In genomic region chr5:110363179-110363821, GRCm38 (mm10) we compare ENCODE assay signal across 8 mouse cellular contexts. TPM values are rescaled to one million over a fixed set of nuclear protein-coding genes. Genes with fewer than 3 reads are reported as not detected.
DNase-seq lines count a peak whose midpoint lies in the region; ATAC-seq lines count a peak whose summit lies in the region.

No protein-coding gene starts in this region.

- ATAC-seq in hindbrain, embryonic 14.5 days (ENCODE audit: low FRiP score): peak; percentile 78

- H3K27me3 ChIP-seq in hindbrain, embryonic 14.5 days (ENCODE audit: control insufficient read depth, insufficient read depth, low read length): no peaks in the 10 kb centered on the region

- peaks cover 10% of the 10 kb centered on the region for H3K4me1 ChIP-seq in hindbrain, embryonic 14.5 days (replicated peaks; ENCODE audit: control insufficient read depth, insufficient read depth, low read length)

- 2% methylated on average over 67 of the region's 72 CpGs for WGBS in hindbrain, embryonic 14.5 days

- peak overlapping the region; percentile 72 for H3K4me2 ChIP-seq in hindbrain, embryonic 14.5 days (replicated peaks)

- no peaks in the 10 kb centered on the region for H3K9me3 ChIP-seq in hindbrain, embryonic 14.5 days (ENCODE audit: control insufficient read depth, low read length)

- DNase-seq in WW6 (ENCODE audit: low read depth, low spot score): peak; percentile 54
- DNase-seq in cerebellum, postnatal 25 days: peak; percentile 67 to 77
- peak; percentile 75 for DNase-seq in gastrocnemius, adult 18-20 months (ENCODE audit: low spot score)
- DNase-seq in hindbrain, embryonic 14.5 days (ENCODE audit: low spot score): peak; percentile 74
- peak; percentile 74 to 87 for DNase-seq in left cerebral cortex, adult 18-20 months (ENCODE audit: low spot score in 2 of 2)
- DNase-seq in lung, postnatal 36 days: peak; percentile 76
- peak; percentile 88 for DNase-seq in right cerebral cortex, adult 18-20 months
- DNase-seq in urinary bladder, postnatal 25 days (ENCODE audit: low spot score): peak; percentile 78

- peak overlapping the region; percentile 34 for H3K4me3 ChIP-seq in hindbrain, embryonic 14.5 days (replicated peaks; ENCODE audit: low read length)

- peaks cover 14% of the 10 kb centered on the region for H3K36me3 ChIP-seq in hindbrain, embryonic 14.5 days (replicated peaks; ENCODE audit: control insufficient read depth, insufficient read depth)

- peak overlapping the region; percentile 52 for H3K9ac ChIP-seq in hindbrain, embryonic 14.5 days

- H3K27ac ChIP-seq in hindbrain, embryonic 14.5 days: no peak overlapping the region

RNA-seq across cellular contexts. Expression of gene Lrcol1, which starts 18.8 kb away (rescaled TPM):
- not detected for total RNA-seq in gastrocnemius, adult 18-20 months (2021)
- not detected in 2 replicates for polyA plus RNA-seq in hindbrain, embryonic 14.5 days (2014; fragmentation: Nextera tagmentation; extraction: Ambion mirVana)
- not detected for total RNA-seq in left cerebral cortex, adult 18-20 months (2021)

RNA-seq across cellular contexts. Expression of gene P2rx2, which starts 20.3 kb away (rescaled TPM):
- total RNA-seq in gastrocnemius, adult 18-20 months (2021): not detected
- polyA plus RNA-seq in hindbrain, embryonic 14.5 days (2014; fragmentation: Nextera tagmentation; extraction: Ambion mirVana): 9.9 and 12.2 TPM in 2 replicates
- under 1 TPM in 1 of 2 experiments, not detected in 1; 0.23 TPM for total RNA-seq in left cerebral cortex, adult 18-20 months (2021)
